ENCODE assay signal across 25 mouse cellular contexts in genomic region chr8:123287362-123287761, GRCm38 (mm10). TPM values are rescaled to one million over a fixed set of nuclear protein-coding genes. Genes with fewer than 3 reads are reported as not detected.
"Had no signal": no experiment of that assay in that cellular context is flagged by ENCODE, and none has a peak within 500 bp of the region (broad histone marks: within the 10 kb centered on the region; RNA-seq: fewer than 3 reads in every experiment).

No protein-coding gene starts in this region.

- H3K27ac ChIP-seq: gastrocnemius, adult 2 months; heart, embryonic 10.5 days; hindbrain, embryonic 13.5 days; hindbrain, embryonic 15.5 days; hindbrain, postnatal 0 days; intestine, embryonic 15.5 days; layer of hippocampus, adult 2 months; limb, embryonic 13.5 days; limb, embryonic 15.5 days; liver, embryonic 12.5 days; liver, embryonic 14.5 days had no signal

- H3K9ac ChIP-seq: heart, embryonic 12.5 days; hindbrain, embryonic 13.5 days; hindbrain, embryonic 15.5 days; intestine, embryonic 15.5 days; limb, embryonic 13.5 days; limb, embryonic 15.5 days; liver, embryonic 12.5 days; liver, embryonic 14.5 days had no signal

- DNase-seq: gastrocnemius, adult 2 months; gastrocnemius, postnatal 10 days; gastrocnemius, postnatal 25 days; heart, postnatal 10 days; kidney, adult 18-20 months; kidney, adult 8-10 months; kidney, postnatal 10 days; kidney, postnatal 25 days; kidney, postnatal 4 days; layer of hippocampus, postnatal 36 days; left cerebral cortex, postnatal 4 days had no signal

- H3K4me3 ChIP-seq: gastrocnemius, adult 2 months; heart, embryonic 10.5 days; heart, embryonic 12.5 days; hindbrain, embryonic 13.5 days; hindbrain, embryonic 15.5 days; intestine, embryonic 15.5 days; layer of hippocampus, adult 2 months; limb, embryonic 13.5 days; limb, embryonic 15.5 days; liver, embryonic 12.5 days had no signal

- H3K4me2 ChIP-seq: heart, embryonic 12.5 days; hindbrain, embryonic 13.5 days; hindbrain, embryonic 15.5 days; intestine, embryonic 15.5 days; limb, embryonic 13.5 days; limb, embryonic 15.5 days; liver, embryonic 12.5 days had no signal

- H3K27me3 ChIP-seq: heart, embryonic 12.5 days; hindbrain, embryonic 13.5 days; hindbrain, embryonic 15.5 days; intestine, embryonic 15.5 days; limb, embryonic 13.5 days; limb, embryonic 15.5 days; liver, embryonic 12.5 days had no signal

- ATAC-seq: hindbrain, postnatal 0 days; inflammation-experienced regulatory T-cells, adult 6 months; intestine, embryonic 15.5 days; intestine, postnatal 0 days; liver, embryonic 12.5 days had no signal

- H3K4me1 ChIP-seq: hindbrain, embryonic 13.5 days; hindbrain, embryonic 15.5 days; intestine, embryonic 15.5 days; limb, embryonic 13.5 days; limb, embryonic 15.5 days; liver, embryonic 12.5 days had no signal

- H3K9me3 ChIP-seq: heart, embryonic 10.5 days; heart, embryonic 12.5 days; hindbrain, embryonic 13.5 days; hindbrain, embryonic 15.5 days; intestine, embryonic 15.5 days; limb, embryonic 13.5 days; limb, embryonic 15.5 days; liver, embryonic 12.5 days had no signal

- H3K36me3 ChIP-seq: hindbrain, embryonic 15.5 days had no signal

RNA-seq across cellular contexts. Expression of gene Fanca, which starts 31.0 kb away (rescaled TPM):
- total RNA-seq: gastrocnemius, adult 2 months had no signal

RNA-seq across cellular contexts. Expression of gene Spire2, which starts 45.2 kb away (rescaled TPM):
- total RNA-seq: gastrocnemius, adult 2 months; granulocyte monocyte progenitor cell, adult 5-6 weeks had no signal
- polyA plus RNA-seq: inflammation-experienced regulatory T-cells, adult 6 months had no signal
